Mouse (Mus musculus) intestine, embryonic 14.5 days (tissue): ENCODE results near the gene Prcd. TPM values are rescaled to one million over a fixed set of nuclear protein-coding genes. Genes with fewer than 3 reads are reported as not detected.

Experiments
- ATAC-seq: fragments of 200-750 bp; cut with Nextera tagmentation; replicated peaks from 2 replicates; pipeline ENCODE4 v1.8.0; 2017; ENCODE audit warnings: low read depth, moderate number of reproducible peaks, moderate TSS enrichment, moderate library complexity; ENCODE audit not compliant: low FRiP score, low TSS enrichment
- DNase-seq: peaks from one replicate; pipeline ENCODE4 v3.0.0-alpha.2; 2018; ENCODE audit warnings: low spot score
- H3K27ac ChIP-seq: fragments of 300-500 bp; sonication (generic); 2 replicates; pipeline ENCODE4 v1.5.1; 2014; ENCODE audit warnings: low read depth, mild to moderate bottlenecking, control low read depth
- H3K27me3 ChIP-seq: fragments of 300-500 bp; sonication (generic); replicated peaks from 2 replicates; pipeline ENCODE4 v1.6.1; 2014; ENCODE audit warnings: low read length, control low read depth; ENCODE audit not compliant: control insufficient read depth, insufficient read depth
- H3K36me3 ChIP-seq: fragments of 300-500 bp; sonication (generic); 2 replicates; pipeline ENCODE4 v1.6.1; 2014; ENCODE audit warnings: low read length, control low read depth; ENCODE audit not compliant: control insufficient read depth, insufficient read depth
- H3K4me1 ChIP-seq: fragments of 300-500 bp; sonication (generic); replicated peaks from 2 replicates; pipeline ENCODE4 v1.6.1; 2014; ENCODE audit warnings: low read length, control low read depth, mixed read lengths; ENCODE audit not compliant: control insufficient read depth, insufficient read depth
- H3K4me2 ChIP-seq: fragments of 300-500 bp; sonication (generic); 2 replicates; pipeline ENCODE4 v1.6.1; 2014; ENCODE audit warnings: low read length
- H3K4me3 ChIP-seq: fragments of 300-500 bp; sonication (generic); 2 replicates; pipeline ENCODE4 v1.5.1; 2014; ENCODE audit warnings: low read depth, low read length, control low read depth, mixed read lengths
- H3K9ac ChIP-seq: fragments of 300-500 bp; sonication (generic); 2 replicates; pipeline ENCODE4 v1.6.1; 2014; ENCODE audit warnings: mild to moderate bottlenecking, low read length
- H3K9me3 ChIP-seq: fragments of 300-500 bp; sonication (generic); 2 replicates; pipeline ENCODE4 v1.6.1; 2016; ENCODE audit warnings: low read length, control low read depth; ENCODE audit not compliant: control insufficient read depth
- WGBS: fragments of 180-500 bp; shearing (Covaris S2); extraction: QIAGEN DNeasy Blood & Tissue Kit; methylation state at CpG from one replicate; pipeline ENCODE4 v1.1.7; 2014; 5-methylcytosine and 5-hydroxymethylcytosine counted together
- polyA plus RNA-seq: library from polyadenylated mRNA; unstranded; fragments of >200 nt; fragmentation: Nextera tagmentation; extraction: Ambion mirVana; gene quantifications from 2 replicates; pipeline ENCODE4 v1.2.1, GENCODE M21; 2014

Gene Prcd
- polyA plus RNA-seq, 1 experiment from 2014 or later: 1.8 TPM

DNA sequence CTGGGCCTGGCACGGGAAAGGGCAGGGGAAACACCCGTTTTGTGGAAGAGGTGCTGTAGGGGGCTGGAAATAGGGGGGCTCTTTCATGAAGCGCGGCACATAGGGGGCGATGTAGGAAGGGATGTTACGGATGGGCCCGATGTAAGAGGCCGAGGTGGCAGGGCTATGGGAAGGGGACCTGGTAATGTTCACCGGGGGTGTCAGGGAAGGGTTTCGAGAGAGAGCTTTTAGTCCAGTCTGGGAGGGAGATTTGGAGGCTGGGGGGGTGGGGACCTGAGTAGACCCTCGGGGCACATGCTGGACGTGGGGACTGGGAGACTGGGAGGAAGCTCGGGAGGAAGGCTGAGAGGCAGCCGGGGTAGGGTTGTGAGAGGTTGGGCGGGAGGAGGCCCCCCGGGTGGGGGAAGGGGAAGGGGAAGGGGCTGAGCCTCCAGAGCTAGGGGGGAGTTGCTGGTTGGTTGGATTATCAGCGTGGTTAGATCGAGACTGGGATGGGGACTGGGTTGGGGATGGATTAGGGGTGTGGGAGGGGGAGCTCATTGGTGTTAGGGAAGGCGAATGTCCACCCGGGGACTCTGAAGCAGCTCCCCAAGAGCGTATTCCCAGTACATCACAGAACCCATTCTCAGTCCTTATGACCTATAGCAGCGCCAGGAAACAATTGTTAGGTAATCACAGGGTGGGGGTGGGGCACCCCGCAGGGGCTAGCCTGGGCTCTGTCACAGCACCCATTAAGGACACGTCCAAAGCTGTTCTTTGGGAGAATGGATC is 27.2 kb downstream of the Prcd start:
- DNase-seq (no peak), ATAC-seq (no peak)
- no peaks in the 10 kb centered on the region for H3K4me1 ChIP-seq
- H3K4me2 ChIP-seq: no peak overlapping the region
- no peak overlapping the region for H3K9ac ChIP-seq
- no peaks in the 10 kb centered on the region for H3K27me3 ChIP-seq
- no peak overlapping the region for H3K27ac ChIP-seq
- WGBS: 73% methylated on average over 24 of the region's 24 CpGs
- H3K4me3 ChIP-seq: no peak overlapping the region
- H3K36me3 ChIP-seq: peaks cover 46% of the 10 kb centered on the region
- H3K9me3 ChIP-seq: no peaks in the 10 kb centered on the region

DNA sequence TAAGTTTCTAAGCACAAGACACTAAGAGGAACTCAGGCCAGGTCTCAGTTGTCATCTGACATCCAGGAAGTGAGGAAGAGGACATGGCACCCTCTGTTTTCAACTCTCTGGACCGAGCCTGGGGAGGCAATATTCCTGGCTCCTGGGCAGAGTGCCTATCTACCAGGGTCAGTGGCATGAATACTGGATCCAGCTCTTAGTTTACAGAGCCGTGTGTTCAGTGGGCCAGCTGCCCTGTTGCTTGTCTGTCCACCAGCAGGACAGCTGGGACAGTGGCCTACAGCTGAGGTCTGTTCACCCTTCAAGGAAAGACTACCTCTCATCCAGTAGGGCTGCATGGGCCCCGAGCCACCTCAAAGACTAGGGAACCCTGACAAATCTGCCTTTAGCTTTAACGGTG is 27.8 kb downstream of the Prcd start:
- Histone ChIP-seq H3K27me3 (no peaks in the 10 kb centered on the region), H3K27ac (no peak overlapping the region), H3K9me3 (no peaks in the 10 kb centered on the region), H3K4me3 (no peak overlapping the region), H3K36me3 (peaks cover 39% of the 10 kb centered on the region), H3K4me1 (no peaks in the 10 kb centered on the region), H3K4me2 (no peak overlapping the region), H3K9ac (no peak overlapping the region)
- DNase-seq: no peak
- 84% methylated on average over 4 of the region's 4 CpGs for WGBS
- ATAC-seq: no peak

- 66% methylated on average over 14 of the region's 14 CpGs for WGBS
- Histone ChIP-seq H3K9me3 (no peaks in the 10 kb centered on the region), H3K4me2 (no peak overlapping the region), H3K4me3 (no peak overlapping the region), H3K9ac (no peak overlapping the region), H3K27ac (no peak overlapping the region), H3K4me1 (no peaks in the 10 kb centered on the region), H3K36me3 (peaks cover 25% of the 10 kb centered on the region), H3K27me3 (no peaks in the 10 kb centered on the region)
- no peak for ATAC-seq
- DNase-seq: no peak
Observed at GRCm38 (mm10) chr11:116682501-116683144, 29.3 kb downstream of the Prcd start.

GRCm38 (mm10) chr11:116683777-116684176 is 30.4 kb downstream of the Prcd start:
- no peak for DNase-seq
- no peak overlapping the region for H3K4me3 ChIP-seq
- H3K27ac ChIP-seq: no peak overlapping the region
- no peak overlapping the region for H3K9ac ChIP-seq
- no peak overlapping the region for H3K4me2 ChIP-seq
- no peaks in the 10 kb centered on the region for H3K9me3 ChIP-seq
- H3K27me3 ChIP-seq: no peaks in the 10 kb centered on the region
- H3K4me1 ChIP-seq: no peaks in the 10 kb centered on the region
- 72% methylated on average over 4 of the region's 4 CpGs for WGBS
- ATAC-seq: no peak
- H3K36me3 ChIP-seq: peaks cover 16% of the 10 kb centered on the region; the same call in 1 of the 2 replicates

GRCm38 (mm10) chr11:116685729-116686128 is 32.4 kb downstream of the Prcd start:
- DNase-seq: no peak
- no peak overlapping the region for H3K4me2 ChIP-seq
- H3K9ac ChIP-seq: no peak overlapping the region
- peaks cover 11% of the 10 kb centered on the region; the same call in 1 of the 2 replicates for H3K36me3 ChIP-seq
- no peak overlapping the region for H3K4me3 ChIP-seq
- ATAC-seq: no peak
- H3K27ac ChIP-seq: no peak overlapping the region
- no peaks in the 10 kb centered on the region for H3K27me3 ChIP-seq
- 75% methylated on average over 9 of the region's 9 CpGs for WGBS
- H3K9me3 ChIP-seq: no peaks in the 10 kb centered on the region
- no peaks in the 10 kb centered on the region for H3K4me1 ChIP-seq

DNA sequence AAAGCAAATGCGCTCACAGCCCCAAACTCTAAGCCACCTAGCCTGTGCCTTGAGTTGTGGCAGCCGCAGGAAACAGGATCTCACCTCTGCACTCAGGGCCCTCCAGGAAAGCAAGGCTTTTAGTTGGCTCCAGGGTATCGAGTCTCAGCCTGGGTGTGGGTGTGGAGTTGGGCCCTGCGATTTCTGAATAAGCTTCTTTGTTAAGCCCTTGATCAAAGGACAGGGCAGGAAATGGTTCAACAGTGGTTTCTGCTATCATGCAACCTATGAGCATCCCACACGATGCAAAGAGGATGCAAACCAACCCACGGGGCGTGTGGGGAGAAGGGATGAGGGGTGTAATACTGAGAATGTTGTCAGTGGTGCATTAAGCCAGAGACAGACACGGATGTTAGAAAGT is 34.6 kb downstream of the Prcd start:
- Histone ChIP-seq H3K27ac (no peak overlapping the region), H3K27me3 (no peaks in the 10 kb centered on the region), H3K4me2 (no peak overlapping the region), H3K4me1 (no peaks in the 10 kb centered on the region), H3K36me3 (peaks cover 5% of the 10 kb centered on the region; the same call in 1 of the 2 replicates), H3K9ac (no peak overlapping the region), H3K9me3 (no peaks in the 10 kb centered on the region), H3K4me3 (no peak overlapping the region)
- ATAC-seq: no peak
- WGBS: 74% methylated on average over 8 of the region's 8 CpGs
- no peak for DNase-seq

DNA sequence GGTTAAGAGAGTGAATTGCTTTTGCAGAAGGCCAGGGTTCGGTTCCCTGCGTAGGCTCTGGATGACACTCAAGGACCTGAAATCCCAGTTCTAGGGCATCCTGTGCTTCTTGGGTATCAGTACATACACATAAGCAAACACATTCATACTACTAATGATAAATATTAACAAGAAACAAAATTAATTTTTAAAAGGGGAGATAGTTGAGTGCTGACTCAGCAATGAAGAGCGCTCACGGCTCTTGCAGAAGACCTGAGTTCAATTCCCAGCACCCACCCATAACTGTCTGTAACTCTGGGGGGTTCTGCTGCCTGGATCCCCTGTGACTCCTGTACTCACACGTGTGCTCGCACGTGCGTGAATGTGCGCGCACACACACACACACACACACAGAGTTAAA is 36.3 kb downstream of the Prcd start:
- Histone ChIP-seq H3K27me3 (peaks cover 13% of the 10 kb centered on the region), H3K36me3 (no peaks in the 10 kb centered on the region; the same call in 1 of the 2 replicates), H3K27ac (no peak overlapping the region), H3K9me3 (no peaks in the 10 kb centered on the region), H3K4me2 (no peak overlapping the region), H3K4me1 (peaks cover 5% of the 10 kb centered on the region; the same call in 1 of the 2 replicates), H3K4me3 (no peak overlapping the region), H3K9ac (no peak overlapping the region)
- ATAC-seq (no peak), DNase-seq (no peak)
- 94% methylated on average over 10 of the region's 10 CpGs for WGBS

GRCm38 (mm10) chr11:116690701-116691575 is 37.6 kb downstream of the Prcd start:
- Histone ChIP-seq H3K4me3 (no peak overlapping the region), H3K4me1 (peaks cover 8% of the 10 kb centered on the region; the same call in 1 of the 2 replicates), H3K9ac (no peak overlapping the region), H3K27ac (no peak overlapping the region), H3K27me3 (peaks cover 26% of the 10 kb centered on the region), H3K4me2 (no peak overlapping the region), H3K36me3 (no peaks in the 10 kb centered on the region), H3K9me3 (no peaks in the 10 kb centered on the region)
- ATAC-seq (peak; percentile 48), DNase-seq (no peak)
- 48% methylated on average over 18 of the region's 18 CpGs for WGBS
